Mouse (Mus musculus) C2C12 (cell line): ENCODE measurements around the gene Bud13.

Experiments used
- CEBPB ChIP-seq: IDR thresholded peaks from one replicate; pipeline ENCODE4 v1.6.1; 2011; ENCODE audit warnings: low read depth, mild to moderate bottlenecking, control low read depth, moderate library complexity
- CTCF ChIP-seq: IDR thresholded peaks from one replicate; pipeline ENCODE4 v1.5.1; 2011; ENCODE audit not compliant: control insufficient read depth, insufficient read depth, insufficient read length
- FOSL1 ChIP-seq: IDR thresholded peaks from one replicate; pipeline ENCODE4 v1.8.0; 2011; ENCODE audit warnings: mild to moderate bottlenecking, low read length; ENCODE audit not compliant: poor library complexity, insufficient read depth, severe bottlenecking
- MAX ChIP-seq: IDR thresholded peaks from one replicate; pipeline ENCODE4 v1.6.1; 2011; ENCODE audit warnings: mild to moderate bottlenecking, control low read depth
- MYOD1 ChIP-seq: IDR thresholded peaks from one replicate; pipeline ENCODE4 v1.6.1; 2011; ENCODE audit warnings: low read depth; ENCODE audit not compliant: control insufficient read depth, insufficient read length
- MYOG ChIP-seq: IDR thresholded peaks from one replicate; pipeline ENCODE4 v1.6.1; 2011; ENCODE audit not compliant: control insufficient read depth, insufficient read length; ENCODE audit errors: extremely low read depth
- USF1 ChIP-seq: IDR thresholded peaks from one replicate; pipeline ENCODE4 v1.6.1; 2011; ENCODE audit warnings: low read depth, mild to moderate bottlenecking, control low read depth, moderate library complexity

DNA sequence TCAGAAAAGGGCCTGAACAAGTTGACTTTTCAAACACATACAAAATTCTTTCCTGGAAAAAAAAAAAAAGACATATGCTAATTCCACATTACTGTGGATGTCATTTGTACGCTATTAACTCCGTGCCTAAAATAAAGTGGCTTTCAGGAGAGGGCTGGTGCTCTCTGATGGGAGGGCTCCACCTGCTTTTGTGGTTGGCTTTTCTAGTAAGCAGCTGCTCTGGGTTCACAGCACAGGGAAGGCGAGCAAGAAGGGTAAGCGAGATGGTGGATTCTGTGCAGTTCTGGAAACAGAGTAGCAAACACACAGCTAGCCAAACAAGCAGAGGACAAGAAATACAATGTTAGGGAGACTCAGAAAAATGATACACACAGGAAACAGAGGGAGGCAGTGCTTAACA, 55.6 kb downstream of the Bud13 start:
- TF ChIP-seq CTCF: no peak
- no peak for TF ChIP-seq CEBPB
- no peak for TF ChIP-seq USF1
- no peak for TF ChIP-seq FOSL1
- TF ChIP-seq MAX: no peak
- TF ChIP-seq MYOD1: no peak
- TF ChIP-seq MYOG: no peak
